Mouse (Mus musculus): ENCODE results near the gene Abcb6. TPM values are rescaled to one million over a fixed set of nuclear protein-coding genes. Genes with fewer than 3 reads are reported as not detected.
A peak's percentile ranks its signal among the peaks of the same experiment; 100 is the strongest.

Abcb6 gene
- total and polyA plus RNA-seq, 2 experiments from 2014 or later: 42.5 to 46.0 TPM

DNA sequence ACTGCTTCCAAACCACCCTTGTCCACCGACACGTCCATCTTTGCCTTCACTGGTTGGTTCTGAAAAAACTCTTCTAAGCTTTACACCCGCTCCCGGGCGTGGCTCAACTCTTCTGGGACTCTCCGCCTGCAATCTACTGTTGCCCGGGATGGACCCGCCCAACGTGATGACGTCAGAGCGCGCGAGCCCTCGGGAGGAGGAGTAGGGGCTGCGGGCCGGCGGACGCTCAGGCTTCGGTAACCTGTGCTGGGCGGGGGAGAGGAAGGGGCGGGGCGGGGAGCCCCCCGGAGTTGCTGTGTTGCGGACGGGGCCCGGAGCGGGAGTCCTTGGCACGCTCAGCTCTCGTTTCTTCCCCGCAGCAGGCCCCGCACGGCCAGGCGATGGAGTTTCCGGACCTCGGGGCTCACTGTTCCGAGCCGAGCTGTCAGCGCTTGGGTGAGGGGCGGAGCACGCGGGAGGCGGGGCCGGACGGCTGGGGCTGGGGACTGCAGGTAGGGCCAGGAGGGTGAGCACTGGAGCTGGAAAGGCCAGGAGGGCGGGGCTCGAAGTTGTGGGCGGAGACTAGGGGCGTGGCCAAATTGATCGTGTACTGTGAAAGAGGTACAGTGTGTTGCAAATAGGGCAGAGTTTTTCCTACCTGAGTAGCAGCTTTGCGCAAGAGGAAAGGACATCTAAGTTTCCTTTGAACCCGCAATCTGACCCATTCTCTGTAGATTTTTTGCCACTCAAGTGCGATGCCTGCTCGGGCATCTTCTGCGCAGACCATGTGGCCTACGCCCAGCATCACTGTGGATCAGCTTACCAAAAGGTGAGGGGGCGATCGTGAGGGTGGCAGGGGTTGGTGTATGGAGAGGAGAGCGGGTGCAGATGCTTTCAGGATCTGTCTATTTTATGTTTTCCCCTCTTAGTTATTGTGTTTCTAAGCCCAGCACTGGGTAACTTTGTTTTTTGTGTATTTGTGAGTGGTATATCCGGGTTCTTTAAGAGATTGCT lies 11.4 kb downstream of the Abcb6 start, which contains the start of gene Zfand2b:
Gene Zfand2b, plus strand, starts transcription at position 175 of the 993 bp plus-strand sequence.
- H3K36me3 ChIP-seq (ENCODE audit: insufficient read depth): peaks cover 32% of the 10 kb centered on the region
- DNase-seq: peak; percentile 94
- 3% methylated on average over 56 of the region's 59 CpGs for WGBS
- H3K4me2 ChIP-seq (ENCODE audit: low read depth): peak within 1 kb of the TSS; percentile 67
- no peaks in the 10 kb centered on the region for H3K27me3 ChIP-seq (ENCODE audit: insufficient read depth, low read length)
- TF ChIP-seq CTCF (IDR thresholded peaks at IDR 0.05; ENCODE audit: low read depth): no peak
- peak within 1 kb of the TSS; percentile 65 for H3K9ac ChIP-seq
- peak; percentile 98 for ATAC-seq
- H3K9me3 ChIP-seq (ENCODE audit: low read length): no peaks in the 10 kb centered on the region
- H3K4me1 ChIP-seq (ENCODE audit: insufficient read depth): 0 out of 2 replicates have a peak, but pooled peaks cover 5% of the 10 kb centered on the region
- H3K4me3 ChIP-seq (ENCODE audit: low read depth, low read length): peak within 1 kb of the TSS; percentile 89
- H3K27ac ChIP-seq (ENCODE audit: low read depth, low read length): peak within 1 kb of the TSS; percentile 82

DNA sequence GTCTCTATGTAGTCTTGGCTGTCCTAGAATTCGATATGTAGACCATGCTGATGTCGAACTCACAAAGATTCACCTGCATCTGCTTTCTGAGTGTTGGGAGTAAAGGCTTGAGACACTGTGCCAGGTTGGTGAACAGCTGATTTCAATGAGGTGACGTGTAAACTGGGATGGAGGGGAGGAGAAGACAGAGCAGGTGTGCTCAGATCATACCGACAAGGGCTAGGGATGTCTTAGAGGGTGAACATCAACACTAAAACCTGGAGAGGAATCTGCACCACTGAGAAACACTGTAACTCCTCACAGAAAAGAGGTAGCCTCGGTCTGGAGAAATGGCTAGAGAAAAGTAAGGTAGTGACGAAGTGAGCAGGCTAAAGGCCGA lies 12.1 kb downstream of the Abcb6 start:
- Histone ChIP-seq H3K4me3 (ENCODE audit: low read depth, low read length) (peak overlapping the region; percentile 89), H3K4me2 (ENCODE audit: low read depth) (peak overlapping the region; percentile 67), H3K4me1 (ENCODE audit: insufficient read depth) (0 out of 2 replicates have a peak, but pooled peaks cover 5% of the 10 kb centered on the region), H3K36me3 (ENCODE audit: insufficient read depth) (peaks cover 25% of the 10 kb centered on the region), H3K27me3 (ENCODE audit: insufficient read depth, low read length) (no peaks in the 10 kb centered on the region), H3K9me3 (ENCODE audit: low read length) (no peaks in the 10 kb centered on the region), H3K9ac (0 out of 2 replicates have a peak overlapping the region, but pooled peaks have one; percentile 65), H3K27ac (ENCODE audit: low read depth, low read length) (peak overlapping the region; percentile 21; the same call in 1 of the 2 replicates)
- TF ChIP-seq CTCF (IDR thresholded peaks at IDR 0.05; ENCODE audit: low read depth): no peak
- DNase-seq: no peak
- WGBS: 11% methylated on average over 7 of the region's 7 CpGs
- peak; percentile 63 for ATAC-seq

DNA sequence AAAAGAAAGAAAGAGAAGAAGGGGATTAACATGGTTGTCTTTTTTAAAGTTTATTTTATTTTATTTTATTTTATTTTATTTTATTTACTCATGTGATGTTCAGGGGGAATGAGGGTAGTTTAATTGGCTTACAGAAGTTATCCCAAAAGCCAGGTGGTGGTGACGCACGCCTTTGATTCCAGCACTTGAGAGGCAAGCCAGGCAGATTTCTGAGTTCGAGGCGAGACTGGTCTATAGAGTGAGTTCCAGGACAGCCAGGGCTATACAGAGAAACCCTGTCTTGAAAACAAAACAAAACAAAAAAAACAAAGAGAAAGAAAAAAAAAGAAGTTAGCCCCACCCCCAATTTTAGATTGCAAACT lies 20.0 kb downstream of the Abcb6 start:
- no peaks in the 10 kb centered on the region for H3K4me1 ChIP-seq (ENCODE audit: insufficient read depth)
- no peak for DNase-seq
- H3K9me3 ChIP-seq (ENCODE audit: low read length): no peaks in the 10 kb centered on the region
- H3K27me3 ChIP-seq (ENCODE audit: insufficient read depth, low read length): no peaks in the 10 kb centered on the region
- H3K27ac ChIP-seq (ENCODE audit: low read depth, low read length): no peak overlapping the region
- H3K9ac ChIP-seq: no peak overlapping the region
- TF ChIP-seq CTCF (IDR thresholded peaks at IDR 0.05; ENCODE audit: low read depth): no peak
- H3K36me3 ChIP-seq (ENCODE audit: insufficient read depth): no peaks in the 10 kb centered on the region
- no peak for ATAC-seq
- 65% methylated on average over 4 of the region's 4 CpGs for WGBS
- no peak overlapping the region for H3K4me2 ChIP-seq (ENCODE audit: low read depth)
- no peak overlapping the region for H3K4me3 ChIP-seq (ENCODE audit: low read depth, low read length)

GRCm38 (mm10) chr1:75159540-75160255 lies 20.5 kb downstream of the Abcb6 start:
- Histone ChIP-seq H3K9ac (no peak overlapping the region), H3K4me2 (ENCODE audit: low read depth) (no peak overlapping the region), H3K4me1 (ENCODE audit: insufficient read depth) (no peaks in the 10 kb centered on the region), H3K36me3 (ENCODE audit: insufficient read depth) (no peaks in the 10 kb centered on the region), H3K27ac (ENCODE audit: low read depth, low read length) (no peak overlapping the region), H3K9me3 (ENCODE audit: low read length) (no peaks in the 10 kb centered on the region), H3K4me3 (ENCODE audit: low read depth, low read length) (no peak overlapping the region), H3K27me3 (ENCODE audit: insufficient read depth, low read length) (no peaks in the 10 kb centered on the region)
- ATAC-seq (no peak), DNase-seq (no peak)
- WGBS: 68% methylated on average over 5 of the region's 5 CpGs
- no peak for TF ChIP-seq CTCF (IDR thresholded peaks at IDR 0.05; ENCODE audit: low read depth)

DNA sequence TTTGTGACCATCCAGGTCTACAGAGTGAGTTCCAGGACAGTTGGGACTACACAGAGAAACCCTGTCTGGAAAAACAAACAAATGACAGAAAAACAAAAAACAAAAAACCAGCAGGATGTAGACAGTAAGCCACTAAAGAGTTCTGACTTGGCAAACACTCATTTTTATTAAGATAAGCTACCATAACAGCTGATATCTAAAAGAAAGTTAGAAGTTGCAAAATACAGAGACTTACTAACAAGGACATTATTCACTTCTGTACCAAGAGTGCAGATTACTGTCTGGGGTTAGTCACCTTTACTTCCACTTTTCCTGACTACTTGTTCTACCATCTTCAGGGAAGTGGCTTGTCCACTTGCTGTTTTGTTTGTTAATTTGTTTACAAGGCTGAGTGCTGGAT lies 21.2 kb downstream of the Abcb6 start:
- no peaks in the 10 kb centered on the region for H3K27me3 ChIP-seq (ENCODE audit: insufficient read depth, low read length)
- no peaks in the 10 kb centered on the region for H3K4me1 ChIP-seq (ENCODE audit: insufficient read depth)
- no peak for ATAC-seq
- no peak for TF ChIP-seq CTCF (IDR thresholded peaks at IDR 0.05; ENCODE audit: low read depth)
- no peak overlapping the region for H3K27ac ChIP-seq (ENCODE audit: low read depth, low read length)
- no peaks in the 10 kb centered on the region for H3K9me3 ChIP-seq (ENCODE audit: low read length)
- H3K9ac ChIP-seq: no peak overlapping the region
- H3K4me3 ChIP-seq (ENCODE audit: low read depth, low read length): no peak overlapping the region
- H3K36me3 ChIP-seq (ENCODE audit: insufficient read depth): no peaks in the 10 kb centered on the region
- DNase-seq: no peak
- no peak overlapping the region for H3K4me2 ChIP-seq (ENCODE audit: low read depth)

DNA sequence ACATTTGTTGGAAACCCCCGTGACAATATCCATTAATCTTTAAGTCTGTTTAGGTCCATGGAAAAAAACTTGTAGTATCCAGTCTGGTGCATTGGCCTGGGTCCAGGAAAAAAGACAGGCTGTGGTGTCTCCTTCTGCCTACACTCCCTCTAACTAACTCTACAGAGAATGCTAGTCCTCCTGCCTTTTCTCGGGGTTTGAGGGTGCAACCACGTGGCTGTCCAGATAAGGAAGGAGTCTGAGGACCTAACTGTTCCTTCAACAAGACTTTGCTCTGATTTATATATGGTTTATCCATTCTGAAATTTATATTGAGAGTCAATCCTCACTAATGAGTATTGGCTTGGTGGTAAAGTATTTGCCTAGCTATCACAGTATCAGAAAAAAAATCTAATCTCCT lies 24.4 kb downstream of the Abcb6 start:
- TF ChIP-seq CTCF (IDR thresholded peaks at IDR 0.05; ENCODE audit: low read depth): no peak
- 65% methylated on average over 3 of the region's 3 CpGs for WGBS
- H3K9me3 ChIP-seq (ENCODE audit: low read length): no peaks in the 10 kb centered on the region
- H3K27me3 ChIP-seq (ENCODE audit: insufficient read depth, low read length): no peaks in the 10 kb centered on the region
- H3K27ac ChIP-seq (ENCODE audit: low read depth, low read length): no peak overlapping the region
- DNase-seq (no peak), ATAC-seq (no peak)
- H3K4me2 ChIP-seq (ENCODE audit: low read depth): no peak overlapping the region
- H3K36me3 ChIP-seq (ENCODE audit: insufficient read depth): no peaks in the 10 kb centered on the region
- H3K4me3 ChIP-seq (ENCODE audit: low read depth, low read length): no peak overlapping the region
- H3K4me1 ChIP-seq (ENCODE audit: insufficient read depth): no peaks in the 10 kb centered on the region
- H3K9ac ChIP-seq: no peak overlapping the region

DNA sequence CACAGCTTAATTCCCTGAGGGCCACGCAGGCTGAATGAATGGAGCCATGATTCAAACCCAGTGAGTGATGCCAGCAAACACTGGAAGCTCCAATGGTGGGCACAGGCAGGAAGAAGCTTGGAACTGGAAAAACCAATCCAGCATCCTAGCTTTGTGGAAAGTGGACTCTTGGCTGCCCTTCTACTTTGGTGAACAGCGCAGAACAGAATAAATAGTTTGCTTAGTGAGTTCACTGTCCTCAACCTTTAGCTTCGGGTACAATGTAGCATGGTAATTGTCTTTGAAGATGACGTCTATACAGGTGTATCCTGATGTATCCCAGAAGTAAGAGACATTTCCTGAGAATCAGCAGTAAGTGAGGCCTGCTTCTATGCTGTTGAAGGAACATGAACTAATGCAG lies 31.5 kb downstream of the Abcb6 start:
- no peak for TF ChIP-seq CTCF (IDR thresholded peaks at IDR 0.05; ENCODE audit: low read depth)
- ATAC-seq: no peak
- WGBS: 88% methylated on average over 4 of the region's 4 CpGs
- H3K36me3 ChIP-seq (ENCODE audit: insufficient read depth): peaks cover 37% of the 10 kb centered on the region
- no peak overlapping the region for H3K27ac ChIP-seq (ENCODE audit: low read depth, low read length)
- H3K9me3 ChIP-seq (ENCODE audit: low read length): no peaks in the 10 kb centered on the region
- H3K4me2 ChIP-seq (ENCODE audit: low read depth): no peak overlapping the region
- no peak for DNase-seq
- H3K4me3 ChIP-seq (ENCODE audit: low read depth, low read length): no peak overlapping the region
- peaks cover 3% of the 10 kb centered on the region for H3K4me1 ChIP-seq (ENCODE audit: insufficient read depth)
- no peaks in the 10 kb centered on the region for H3K27me3 ChIP-seq (ENCODE audit: insufficient read depth, low read length)
- no peak overlapping the region for H3K9ac ChIP-seq
